Mouse (Mus musculus): Measurements from ENCODE around the gene Afmid. TPM values are rescaled to one million over a fixed set of nuclear protein-coding genes. Genes with fewer than 3 reads are reported as not detected.
A peak's percentile ranks its signal among the peaks of the same experiment; 100 is the strongest.

Gene Afmid
- total and polyA plus RNA-seq, 2 experiments from 2014 or later = 3.6 to 8.8 TPM

DNA sequence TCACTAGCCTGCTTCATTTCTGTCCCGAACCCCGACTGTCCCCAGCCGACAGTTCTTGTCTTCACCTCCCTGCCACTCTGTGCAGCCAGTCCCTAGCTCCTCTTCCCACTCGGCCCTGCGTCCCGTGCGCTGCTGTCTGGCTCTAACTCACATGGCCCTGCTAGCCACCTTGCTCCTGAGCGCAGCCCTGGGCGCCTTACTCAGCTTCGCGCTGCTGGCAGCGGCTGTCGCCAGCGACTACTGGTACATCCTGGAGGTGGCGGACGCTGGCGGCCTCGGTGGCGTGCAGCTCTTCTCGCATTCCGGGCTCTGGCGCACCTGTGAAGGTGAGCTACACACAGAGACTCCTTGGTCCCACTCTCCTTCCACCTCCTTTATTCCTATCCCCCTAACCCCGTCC lies 34.9 kb downstream of the Afmid start, which contains the start of gene Tmem235:
Gene Tmem235 (plus strand): TSS at position 152 of the 400 bp plus-strand sequence.
- DNase-seq (no peak), ATAC-seq (no peak)
- Histone ChIP-seq H3K4me1 (ENCODE audit: insufficient read depth) (no peaks in the 10 kb centered on the region), H3K4me3 (ENCODE audit: low read depth, low read length) (no peak within 1 kb of the TSS), H3K9me3 (ENCODE audit: low read length) (no peaks in the 10 kb centered on the region), H3K27me3 (ENCODE audit: insufficient read depth, low read length) (no peaks in the 10 kb centered on the region; the same call in 1 of the 2 replicates), H3K36me3 (ENCODE audit: insufficient read depth) (no peaks in the 10 kb centered on the region), H3K9ac (no peak within 1 kb of the TSS), H3K4me2 (ENCODE audit: low read depth) (no peak within 1 kb of the TSS), H3K27ac (ENCODE audit: low read depth, low read length) (no peak within 1 kb of the TSS)
- WGBS = 6% methylated on average over 23 of the region's 23 CpGs
- TF ChIP-seq CTCF (IDR thresholded peaks at IDR 0.05; ENCODE audit: low read depth) = no peak

DNA sequence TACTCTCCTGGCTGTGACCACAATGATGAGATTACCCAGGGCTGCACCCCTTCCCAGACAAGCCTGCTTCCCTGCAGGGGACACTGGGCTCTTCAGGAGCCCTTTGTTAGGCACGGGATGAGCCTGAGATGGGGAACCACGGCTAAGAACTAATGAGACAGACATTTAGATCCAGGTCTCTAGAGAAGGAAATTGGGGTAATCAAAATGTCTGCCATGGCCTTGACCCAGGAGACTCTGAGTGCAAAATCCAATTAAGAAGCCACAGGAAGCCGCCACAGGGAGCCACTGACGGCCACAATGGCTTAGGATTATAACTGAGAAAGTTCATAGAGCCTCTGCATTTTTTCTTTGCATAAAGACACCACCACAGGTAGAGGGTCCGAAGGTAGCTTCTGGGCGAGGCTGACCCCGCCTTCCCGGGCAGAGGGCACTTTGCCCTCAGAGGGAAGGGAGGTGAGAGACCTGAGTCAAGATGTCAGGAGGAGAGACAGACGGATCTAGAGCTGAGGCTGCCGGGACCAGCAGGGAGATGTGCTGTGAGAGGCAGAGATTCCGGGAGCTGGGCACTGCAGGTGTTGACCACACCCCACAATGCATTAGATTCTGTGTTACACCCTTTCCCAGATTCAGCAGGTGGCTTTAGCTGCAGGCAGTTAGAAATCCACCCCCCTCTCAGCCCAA lies 37.6 kb downstream of the Afmid start:
- no peak for ATAC-seq
- H3K36me3 ChIP-seq (ENCODE audit: insufficient read depth) = no peaks in the 10 kb centered on the region
- no peak for TF ChIP-seq CTCF (IDR thresholded peaks at IDR 0.05; ENCODE audit: low read depth)
- no peak overlapping the region for H3K9ac ChIP-seq
- H3K4me2 ChIP-seq (ENCODE audit: low read depth) = no peak overlapping the region
- no peaks in the 10 kb centered on the region for H3K4me1 ChIP-seq (ENCODE audit: insufficient read depth)
- H3K9me3 ChIP-seq (ENCODE audit: low read length) = no peaks in the 10 kb centered on the region
- WGBS = 18% methylated on average over 11 of the region's 11 CpGs
- DNase-seq = no peak
- no peak overlapping the region for H3K27ac ChIP-seq (ENCODE audit: low read depth, low read length)
- no peaks in the 10 kb centered on the region; the same call in 1 of the 2 replicates for H3K27me3 ChIP-seq (ENCODE audit: insufficient read depth, low read length)
- no peak overlapping the region for H3K4me3 ChIP-seq (ENCODE audit: low read depth, low read length)

DNA sequence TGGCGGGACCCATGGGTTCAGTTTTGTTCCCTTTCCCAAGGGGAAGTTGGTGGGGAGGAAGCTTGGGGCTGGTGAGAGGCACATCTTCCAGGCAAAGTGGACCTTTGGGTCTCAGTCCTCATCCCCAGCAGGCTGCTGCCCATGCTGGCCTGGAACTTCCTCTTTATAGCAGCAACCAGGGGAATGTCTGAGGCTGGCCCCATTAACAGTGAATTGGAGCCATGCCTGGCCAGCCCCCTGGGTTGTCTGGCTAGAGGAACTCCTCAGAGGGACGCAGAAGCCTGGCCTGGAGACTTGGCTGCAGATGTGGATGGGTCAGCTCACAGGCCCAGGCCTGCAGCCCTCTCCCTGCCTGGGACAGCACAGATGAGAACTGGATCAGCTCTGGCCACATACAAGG lies 39.1 kb downstream of the Afmid start:
- Histone ChIP-seq H3K27me3 (ENCODE audit: insufficient read depth, low read length) (no peaks in the 10 kb centered on the region; the same call in 1 of the 2 replicates), H3K36me3 (ENCODE audit: insufficient read depth) (no peaks in the 10 kb centered on the region), H3K4me1 (ENCODE audit: insufficient read depth) (no peaks in the 10 kb centered on the region), H3K27ac (ENCODE audit: low read depth, low read length) (no peak overlapping the region), H3K4me2 (ENCODE audit: low read depth) (no peak overlapping the region), H3K9ac (no peak overlapping the region), H3K9me3 (ENCODE audit: low read length) (no peaks in the 10 kb centered on the region), H3K4me3 (ENCODE audit: low read depth, low read length) (no peak overlapping the region)
- no peak for DNase-seq
- no peak for ATAC-seq
- no peak for TF ChIP-seq CTCF (IDR thresholded peaks at IDR 0.05; ENCODE audit: low read depth)
- 79% methylated on average over 2 of the region's 2 CpGs for WGBS

DNA sequence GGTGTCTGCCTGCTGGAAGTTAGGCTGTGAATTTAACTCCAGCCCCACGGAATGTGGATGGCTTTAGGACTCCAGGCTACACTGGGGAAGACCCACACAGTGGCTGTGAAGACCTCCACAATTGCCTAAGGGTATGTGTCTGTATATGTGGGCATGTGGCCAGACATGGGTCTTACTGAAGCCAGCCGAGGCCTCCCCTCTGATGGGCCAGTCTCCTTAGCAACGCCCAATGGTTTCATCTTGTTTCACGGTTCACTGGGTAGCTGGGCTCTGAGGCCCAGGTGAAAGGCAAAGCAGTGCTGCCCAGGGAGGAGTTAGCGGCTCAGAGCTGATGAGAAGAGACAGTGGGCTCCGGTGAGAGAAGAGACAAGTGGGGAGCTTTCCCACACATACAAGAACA lies 40.3 kb downstream of the Afmid start:
- no peak for DNase-seq
- TF ChIP-seq CTCF (IDR thresholded peaks at IDR 0.05; ENCODE audit: low read depth) = no peak
- H3K9ac ChIP-seq = no peak overlapping the region

DNA sequence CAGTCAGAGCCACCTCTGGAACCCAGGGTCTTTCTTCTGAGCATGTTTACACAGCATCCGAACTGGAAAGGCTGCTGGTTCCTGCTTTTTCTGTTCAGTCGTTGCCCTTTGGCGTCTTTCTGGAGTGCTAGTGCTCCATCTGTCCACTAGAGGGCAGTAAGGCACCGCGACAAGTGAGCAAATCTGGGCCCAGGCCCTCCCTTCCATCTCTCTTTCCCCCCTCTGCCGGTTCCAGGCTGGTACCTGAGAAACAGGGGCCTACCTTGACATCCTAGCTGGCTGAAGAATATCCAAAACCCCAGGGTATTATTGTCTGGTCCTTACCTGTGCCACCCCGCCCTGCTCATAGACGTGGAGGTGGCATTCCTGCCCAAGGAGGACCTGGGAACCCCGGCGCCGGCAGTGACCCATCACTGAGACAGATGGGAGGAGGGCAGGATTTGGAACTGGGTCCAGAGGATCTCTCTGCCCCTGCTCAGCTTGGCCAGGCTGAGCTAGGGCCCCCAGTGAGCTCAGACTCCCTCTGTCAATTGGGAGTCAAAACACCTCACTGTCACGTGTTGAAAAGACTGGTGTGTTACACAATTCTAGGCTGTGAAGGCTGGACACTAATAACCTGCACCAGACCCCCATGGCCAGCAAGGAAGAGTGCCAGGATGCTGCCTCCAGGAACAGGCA lies 45.1 kb downstream of the Afmid start:
- Histone ChIP-seq H3K27me3 (ENCODE audit: insufficient read depth, low read length) (no peaks in the 10 kb centered on the region), H3K9ac (peak overlapping the region; percentile 31; the same call in 1 of the 2 replicates), H3K4me1 (ENCODE audit: insufficient read depth) (0 out of 2 replicates have a peak, but pooled peaks cover 3% of the 10 kb centered on the region), H3K4me2 (ENCODE audit: low read depth) (peak overlapping the region; percentile 6; the same call in 1 of the 2 replicates), H3K9me3 (ENCODE audit: low read length) (no peaks in the 10 kb centered on the region), H3K27ac (ENCODE audit: low read depth, low read length) (no peak overlapping the region), H3K36me3 (ENCODE audit: insufficient read depth) (no peaks in the 10 kb centered on the region), H3K4me3 (ENCODE audit: low read depth, low read length) (no peak overlapping the region)
- ATAC-seq = peak; percentile 73
- 36% methylated on average over 12 of the region's 12 CpGs for WGBS
- peak; percentile 99 for TF ChIP-seq CTCF (IDR thresholded peaks at IDR 0.05; ENCODE audit: low read depth)
- peak; percentile 92 for DNase-seq

More for the DNA sequence above, 40.3 kb downstream of the Afmid start:
- no peak overlapping the region for H3K4me2 ChIP-seq (ENCODE audit: low read depth)
- H3K4me1 ChIP-seq (ENCODE audit: insufficient read depth) = 0 out of 2 replicates have a peak, but pooled peaks cover 1% of the 10 kb centered on the region
- WGBS = 11% methylated on average over 6 of the region's 6 CpGs
- no peaks in the 10 kb centered on the region for H3K9me3 ChIP-seq (ENCODE audit: low read length)
- H3K27ac ChIP-seq (ENCODE audit: low read depth, low read length) = no peak overlapping the region
- no peaks in the 10 kb centered on the region for H3K27me3 ChIP-seq (ENCODE audit: insufficient read depth, low read length)
- H3K4me3 ChIP-seq (ENCODE audit: low read depth, low read length) = no peak overlapping the region
- no peak for ATAC-seq
- no peaks in the 10 kb centered on the region for H3K36me3 ChIP-seq (ENCODE audit: insufficient read depth)

DNA sequence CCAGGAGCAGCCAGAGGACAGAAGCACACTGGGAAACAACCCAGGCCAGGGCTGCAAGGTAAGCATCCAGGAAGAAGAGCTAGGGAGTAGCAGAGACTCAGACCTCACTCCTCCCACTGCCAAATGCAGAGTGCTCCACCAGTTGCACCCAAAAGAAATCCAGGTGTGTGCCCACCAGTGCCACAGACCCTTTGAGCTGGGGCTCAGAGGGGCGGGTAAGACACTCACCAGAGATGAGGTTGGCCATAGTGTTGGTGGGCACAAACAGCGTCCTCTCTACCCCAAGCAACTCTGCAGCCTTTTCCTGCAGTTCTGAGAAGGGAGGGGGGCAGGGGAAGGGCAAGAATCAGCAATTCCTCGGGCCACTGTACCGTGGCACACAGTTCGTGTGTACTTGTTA lies 45.7 kb downstream of the Afmid start:
- Histone ChIP-seq H3K27me3 (ENCODE audit: insufficient read depth, low read length) (no peaks in the 10 kb centered on the region), H3K27ac (ENCODE audit: low read depth, low read length) (no peak overlapping the region), H3K9ac (no peak overlapping the region), H3K36me3 (ENCODE audit: insufficient read depth) (no peaks in the 10 kb centered on the region), H3K4me2 (ENCODE audit: low read depth) (no peak overlapping the region), H3K9me3 (ENCODE audit: low read length) (no peaks in the 10 kb centered on the region), H3K4me1 (ENCODE audit: insufficient read depth) (0 out of 2 replicates have a peak, but pooled peaks cover 3% of the 10 kb centered on the region), H3K4me3 (ENCODE audit: low read depth, low read length) (no peak overlapping the region)
- DNase-seq (no peak), ATAC-seq (no peak)
- 77% methylated on average over 5 of the region's 5 CpGs for WGBS
- no peak for TF ChIP-seq CTCF (IDR thresholded peaks at IDR 0.05; ENCODE audit: low read depth)
